Mouse (Mus musculus): ENCODE measurements around the gene Cyp8b1.

Gene Cyp8b1

GRCm38 (mm10) chr9:121915056-121915455 is 1.0 kb downstream of the Cyp8b1 start:
- no peak for DNase-seq (ENCODE audit: low read depth, low spot score)

GRCm38 (mm10) chr9:121914226-121914757 is 1.8 kb downstream of the Cyp8b1 start:
- no peak for DNase-seq (ENCODE audit: low read depth, low spot score)

- no peak for DNase-seq (ENCODE audit: low read depth, low spot score)
Measured at GRCm38 (mm10) chr9:121912786-121913185, 3.3 kb downstream of the Cyp8b1 start.

- DNase-seq (ENCODE audit: low read depth, low spot score): no peak
Measured at GRCm38 (mm10) chr9:121911196-121911595, 4.9 kb downstream of the Cyp8b1 start.

GRCm38 (mm10) chr9:121909635-121910034 is 6.5 kb downstream of the Cyp8b1 start:
- DNase-seq (ENCODE audit: low read depth, low spot score): no peak

GRCm38 (mm10) chr9:121908321-121908720 is 7.8 kb downstream of the Cyp8b1 start:
- DNase-seq (ENCODE audit: low read depth, low spot score): no peak

GRCm38 (mm10) chr9:121907356-121908070 is 8.6 kb downstream of the Cyp8b1 start:
- DNase-seq (ENCODE audit: low read depth, low spot score): no peak

GRCm38 (mm10) chr9:121906456-121906855 is 9.6 kb downstream of the Cyp8b1 start:
- no peak for DNase-seq (ENCODE audit: low read depth, low spot score)

GRCm38 (mm10) chr9:121905556-121906185 is 10.4 kb downstream of the Cyp8b1 start:
- no peak for DNase-seq (ENCODE audit: low read depth, low spot score)

GRCm38 (mm10) chr9:121904946-121905345 is 11.2 kb downstream of the Cyp8b1 start:
- DNase-seq (ENCODE audit: low read depth, low spot score): no peak

- no peak for DNase-seq (ENCODE audit: low read depth, low spot score)
Measured at GRCm38 (mm10) chr9:121904319-121904718, 11.8 kb downstream of the Cyp8b1 start.

- DNase-seq (ENCODE audit: low read depth, low spot score): no peak
Measured at GRCm38 (mm10) chr9:121903476-121904305, 12.4 kb downstream of the Cyp8b1 start.

GRCm38 (mm10) chr9:121901710-121902700 is 14.1 kb downstream of the Cyp8b1 start:
- DNase-seq (ENCODE audit: low read depth, low spot score): no peak

- no peak for DNase-seq (ENCODE audit: low read depth, low spot score)
Measured at GRCm38 (mm10) chr9:121900282-121900855, 15.7 kb downstream of the Cyp8b1 start.

GRCm38 (mm10) chr9:121899306-121899705 is 16.8 kb downstream of the Cyp8b1 start:
- no peak for DNase-seq (ENCODE audit: low read depth, low spot score)

- DNase-seq (ENCODE audit: low read depth, low spot score): no peak
Measured at GRCm38 (mm10) chr9:121898245-121898644, 17.9 kb downstream of the Cyp8b1 start, which contains the start of gene Ackr2. Gene Ackr2 (plus strand): TSS chr9:121898355.

GRCm38 (mm10) chr9:121896820-121897219 is 19.3 kb downstream of the Cyp8b1 start:
- DNase-seq (ENCODE audit: low read depth, low spot score): no peak

GRCm38 (mm10) chr9:121895392-121895993 is 20.6 kb downstream of the Cyp8b1 start:
- DNase-seq (ENCODE audit: low read depth, low spot score): no peak

- DNase-seq (ENCODE audit: low read depth, low spot score): no peak
Measured at GRCm38 (mm10) chr9:121894447-121894846, 21.7 kb downstream of the Cyp8b1 start.

Measured in CD4-positive helper T cell, adult 2 months (primary cell).